Mouse (Mus musculus) ZHBTc4 (cell line): Measurements from ENCODE around the gene Bmper.

Experiments used
- DNase-seq: peaks from one replicate; pipeline ENCODE4 v3.0.0-alpha.2; 2011; ENCODE audit warnings: low read depth, low spot score

Gene Bmper

GRCm38 (mm10) chr9:23235368-23236002 is 12.6 kb downstream of the Bmper start:
- DNase-seq, result no peak

DNA sequence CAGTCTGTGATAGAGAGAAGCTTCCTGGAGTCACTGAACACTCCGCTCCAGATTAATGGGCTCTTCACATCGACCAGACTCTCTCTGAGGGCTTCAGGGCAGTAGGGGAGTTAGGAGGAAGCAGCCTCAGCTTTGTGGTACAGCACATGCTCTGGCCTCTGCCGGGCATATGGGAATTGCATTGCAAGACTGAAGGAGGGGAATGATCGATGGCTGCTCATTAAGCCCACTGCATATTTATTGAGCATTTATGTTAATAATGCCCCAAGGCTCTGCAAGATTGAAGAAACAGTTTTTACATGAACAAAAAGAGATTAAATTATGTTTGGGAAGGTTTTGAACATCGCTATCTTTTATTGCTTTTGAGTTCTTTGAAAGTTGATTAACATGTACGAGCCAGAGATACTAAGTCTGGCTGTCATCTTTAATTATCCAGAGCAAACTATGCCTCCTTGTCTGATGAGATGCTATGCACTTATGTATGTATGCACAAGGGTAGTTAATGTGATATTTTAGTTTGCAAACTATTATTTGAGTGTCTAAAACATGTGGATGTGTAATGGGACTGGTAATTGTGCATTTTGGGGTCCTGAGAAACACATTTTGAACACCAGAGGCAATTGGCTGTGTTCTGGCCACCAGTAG is 13.9 kb downstream of the Bmper start:
- DNase-seq, result no peak

GRCm38 (mm10) chr9:23239011-23239410 is 16.1 kb downstream of the Bmper start:
- DNase-seq, result no peak

- no peak for DNase-seq
These were observed 20.0 kb downstream of the Bmper start for GRCm38 (mm10) chr9:23242911-23243310.

GRCm38 (mm10) chr9:23243869-23244268 is 21.0 kb downstream of the Bmper start:
- no peak for DNase-seq

- no peak for DNase-seq
These were observed 23.5 kb downstream of the Bmper start for GRCm38 (mm10) chr9:23246389-23246788.

- peak; percentile 84 for DNase-seq
These were observed 27.1 kb downstream of the Bmper start for GRCm38 (mm10) chr9:23250026-23250425.

GRCm38 (mm10) chr9:23251001-23251400 is 28.1 kb downstream of the Bmper start:
- no peak for DNase-seq

DNA sequence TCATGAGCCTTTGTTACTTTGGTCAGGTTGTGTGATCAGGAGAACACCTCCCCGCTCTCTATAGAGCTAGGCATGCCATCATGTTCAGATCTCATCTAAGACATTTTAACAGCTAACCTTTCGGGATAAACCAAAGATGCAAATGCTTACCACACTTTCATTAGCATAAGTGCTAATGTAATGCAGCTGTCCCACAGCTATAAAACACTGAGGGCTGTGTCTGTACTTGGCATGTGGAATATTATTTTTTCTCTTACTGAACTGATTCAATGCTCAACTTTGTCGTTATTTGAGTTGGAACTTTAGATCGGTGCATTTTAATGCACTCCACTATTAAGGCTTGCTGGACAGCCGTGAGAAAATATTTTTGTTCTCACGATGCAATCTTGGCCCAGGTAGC is 30.7 kb downstream of the Bmper start:
- DNase-seq, result no peak

DNA sequence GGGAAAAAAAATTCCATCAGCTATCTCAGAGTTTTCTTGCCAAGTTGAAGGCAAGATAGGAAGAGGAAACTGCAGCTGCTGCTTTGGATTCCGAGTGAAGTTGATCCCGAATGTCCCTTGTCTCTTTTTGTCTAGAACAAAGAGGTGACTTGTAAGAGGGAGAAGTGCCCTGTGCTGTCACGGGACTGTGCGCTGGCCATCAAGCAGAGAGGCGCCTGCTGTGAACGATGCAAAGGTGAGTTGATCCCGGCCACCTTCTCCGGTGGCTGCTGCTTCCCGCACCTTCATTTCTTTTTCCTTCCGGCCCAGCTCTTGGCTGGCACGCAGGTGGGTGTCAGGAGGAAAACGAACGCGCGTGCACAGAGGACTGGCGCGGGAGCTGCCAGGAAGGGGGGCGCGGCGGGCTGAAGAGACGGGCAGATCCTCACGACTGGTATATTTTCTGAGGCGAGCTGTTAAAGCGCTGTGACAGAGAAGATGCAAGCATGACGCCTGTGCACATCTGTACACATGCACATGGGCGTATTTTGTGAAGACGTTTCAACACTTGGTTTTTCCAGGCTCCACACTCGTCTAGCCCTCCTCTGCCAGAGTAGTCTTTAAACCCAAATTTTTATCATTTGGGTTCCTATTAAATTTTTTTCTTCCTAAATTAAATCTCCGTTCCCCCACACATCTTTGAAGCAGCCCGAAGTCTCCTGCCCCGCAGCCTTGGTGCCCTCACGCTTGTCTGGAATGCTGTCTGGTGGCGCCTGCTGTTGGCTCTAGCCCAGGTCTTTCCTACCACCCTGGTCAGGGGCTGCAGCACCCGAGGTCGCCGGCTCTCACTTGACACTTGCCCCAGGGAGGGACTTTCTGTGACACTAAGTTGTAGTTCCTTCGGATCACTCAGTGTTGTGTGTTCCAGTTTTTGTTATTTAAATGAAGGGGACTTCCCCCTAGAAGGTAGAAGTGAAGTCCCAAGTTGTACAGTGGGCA is 31.6 kb downstream of the Bmper start:
- DNase-seq, result peak; percentile 12

DNA sequence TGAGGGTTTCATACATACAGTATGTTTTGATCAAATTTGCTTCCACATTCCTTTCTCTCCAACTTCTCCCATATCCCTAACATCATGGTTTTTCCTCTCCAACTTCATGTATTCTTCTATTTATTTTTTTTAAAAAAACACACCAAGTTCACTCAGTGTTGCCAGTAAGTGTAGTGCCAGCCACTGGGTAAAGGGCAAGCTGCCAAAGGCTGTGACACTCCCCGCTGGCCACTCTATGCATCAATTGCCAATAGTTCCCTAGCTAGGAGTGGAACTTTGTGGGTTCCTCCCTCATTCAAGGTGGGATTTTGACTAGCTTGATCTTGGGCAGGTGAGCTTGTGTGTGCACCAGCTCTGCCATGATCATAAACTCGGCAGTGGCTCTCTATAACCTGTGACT is 33.0 kb downstream of the Bmper start:
- DNase-seq, result no peak

GRCm38 (mm10) chr9:23256576-23256975 is 33.7 kb downstream of the Bmper start:
- DNase-seq, result no peak

- no peak for DNase-seq
These were observed 39.0 kb downstream of the Bmper start for GRCm38 (mm10) chr9:23261834-23262233.

- DNase-seq, result no peak
These were observed 40.0 kb downstream of the Bmper start for GRCm38 (mm10) chr9:23262851-23263250.

DNA sequence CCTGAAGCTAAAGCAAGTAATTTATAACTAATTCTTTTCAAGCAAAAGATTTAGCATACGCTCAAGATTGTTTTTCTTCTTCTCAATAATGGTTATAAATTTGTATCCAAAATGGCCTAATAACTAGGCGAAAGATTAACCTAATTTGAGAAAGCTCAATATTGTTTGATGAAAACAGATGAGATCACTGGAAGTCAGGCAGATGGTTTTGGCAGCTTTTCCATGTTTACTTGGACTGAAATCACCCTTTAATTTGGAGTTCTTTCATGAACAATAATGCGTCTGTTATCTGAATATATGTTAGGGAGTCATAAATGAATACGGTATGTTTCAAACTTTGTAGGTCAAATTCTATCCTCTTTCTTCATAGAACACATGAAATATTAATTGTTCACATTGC is 41.6 kb downstream of the Bmper start:
- DNase-seq, result no peak

DNA sequence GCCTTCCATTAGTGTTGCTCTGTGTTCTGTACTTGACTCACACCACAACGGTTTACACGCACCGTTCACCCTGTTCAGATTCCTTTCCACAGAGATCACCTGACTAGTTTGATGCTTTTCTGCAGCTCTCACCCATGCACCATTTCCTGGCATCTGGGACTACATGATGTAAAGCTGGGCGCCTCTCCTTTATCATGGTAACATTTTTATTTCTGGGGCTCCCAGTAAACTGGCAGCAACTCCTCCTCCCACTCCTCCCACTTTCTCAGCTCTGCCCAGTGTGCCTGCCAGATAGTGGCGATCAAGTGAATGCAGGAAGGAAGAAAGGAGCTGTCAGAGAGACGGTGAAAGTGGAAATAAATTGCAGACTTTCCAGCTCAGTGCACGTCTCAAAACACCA is 45.7 kb downstream of the Bmper start:
- DNase-seq, result no peak

GRCm38 (mm10) chr9:23269087-23269486 is 46.2 kb downstream of the Bmper start:
- no peak for DNase-seq

DNA sequence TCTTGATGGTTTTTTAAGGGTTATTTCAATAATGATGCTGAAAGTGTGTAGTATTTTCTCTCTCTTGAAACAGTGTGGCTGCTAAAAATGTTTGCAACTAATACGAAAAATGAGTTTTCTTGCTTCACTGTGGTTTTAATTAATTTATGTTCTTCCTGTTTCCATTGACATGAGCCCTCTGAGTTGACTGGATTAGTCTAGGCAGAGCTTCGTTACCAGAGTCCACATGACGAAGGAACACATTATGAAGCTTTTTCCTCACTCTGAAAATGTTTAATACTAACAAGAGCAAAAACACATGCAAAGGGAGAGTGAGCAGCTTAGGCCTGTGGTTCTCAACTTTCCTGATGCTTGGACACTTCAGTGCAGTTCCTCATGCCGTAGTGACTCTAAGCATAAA is 53.4 kb downstream of the Bmper start:
- DNase-seq, result no peak

DNA sequence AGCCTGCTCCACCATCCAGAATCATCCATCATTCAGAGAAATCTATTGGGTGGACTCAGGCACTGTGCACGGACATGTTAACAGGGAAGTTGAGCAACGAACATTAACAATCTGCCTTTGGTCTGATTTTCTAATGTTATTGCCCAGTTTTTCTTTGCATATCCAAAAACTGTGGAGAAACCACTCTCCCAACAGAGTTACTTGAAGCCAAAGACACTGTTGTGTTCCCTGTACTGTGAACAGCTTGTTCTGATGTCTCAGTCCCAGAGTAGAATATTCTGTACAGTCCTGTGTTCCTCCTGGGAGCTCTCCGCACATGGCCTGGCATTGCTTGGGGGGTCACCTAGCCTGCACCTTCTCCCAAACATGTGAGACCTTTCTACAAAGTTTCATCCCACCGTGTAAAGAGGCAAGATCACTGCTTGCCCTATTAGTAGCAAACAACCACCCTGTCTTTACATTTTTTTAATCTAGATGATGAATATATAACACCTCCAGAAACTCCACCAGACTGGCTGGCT is 62.1 kb downstream of the Bmper start:
- DNase-seq, result no peak

- no peak for DNase-seq
These were observed 70.7 kb downstream of the Bmper start for GRCm38 (mm10) chr9:23293574-23293973.

- no peak for DNase-seq
These were observed 72.7 kb downstream of the Bmper start for GRCm38 (mm10) chr9:23295569-23295968.

- no peak for DNase-seq
These were observed 74.8 kb downstream of the Bmper start for GRCm38 (mm10) chr9:23297491-23298170.
